ENCODE assay signal across 10 mouse cellular contexts in the genomic region with DNA sequence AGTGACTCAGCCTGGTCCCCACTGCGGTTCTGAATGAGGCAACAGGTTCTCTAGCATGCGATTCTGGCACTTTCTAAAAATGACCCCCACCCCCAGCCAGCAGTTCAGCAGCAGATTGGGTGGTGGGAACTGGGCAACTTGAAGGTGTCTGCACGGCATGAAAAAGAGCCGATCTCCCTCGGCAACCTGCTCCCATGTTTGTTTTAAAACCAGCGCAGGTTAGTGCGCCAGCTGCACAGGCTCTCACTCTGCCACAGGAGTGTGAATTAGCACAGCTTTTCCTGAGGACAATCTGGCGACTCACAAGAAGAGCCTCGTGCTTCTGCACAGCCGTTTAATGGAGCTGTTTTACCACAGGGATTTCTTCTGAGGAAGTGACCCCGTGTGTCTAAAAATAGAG.
DNase-seq lines count a peak whose midpoint lies in the region; ATAC-seq and TF ChIP-seq lines count a peak whose summit lies in the region.
"Had no signal": no experiment of that assay in that cellular context is flagged by ENCODE, and none has a peak within 500 bp of the region (broad histone marks: within the 10 kb centered on the region; RNA-seq: fewer than 3 reads in every experiment).

No protein-coding gene starts in this region.

- WGBS in heart, embryonic 16.5 days = 38% methylated on average over 11 of the region's 11 CpGs
- 48% methylated on average over 11 of the region's 11 CpGs for WGBS in midbrain, embryonic 15.5 days
- WGBS in midbrain, embryonic 10.5 days = 73% methylated on average over 11 of the region's 11 CpGs
- WGBS in stomach, embryonic 15.5 days = 17% methylated on average over 11 of the region's 11 CpGs
- WGBS in hindbrain, embryonic 16.5 days = 42% methylated on average over 11 of the region's 11 CpGs

- no peak overlapping the region for H3K4me3 ChIP-seq in heart, embryonic 16.5 days (ENCODE audit: low read length)
- H3K4me3 ChIP-seq in midbrain, embryonic 15.5 days = no peak overlapping the region
- no peak overlapping the region for H3K4me3 ChIP-seq in midbrain, embryonic 10.5 days
- H3K4me3 ChIP-seq in left cerebral cortex, adult 2 months = no peak overlapping the region
- H3K4me3 ChIP-seq in stomach, embryonic 15.5 days (replicated peaks) = no peak overlapping the region
- no peak overlapping the region for H3K4me3 ChIP-seq in hindbrain, embryonic 16.5 days (ENCODE audit: low read length)
- H3K4me3 ChIP-seq: liver, embryonic 13.5 days had no signal

- peaks cover 9% of the 10 kb centered on the region; the same call in 1 of the 2 replicates for H3K27me3 ChIP-seq in heart, embryonic 16.5 days (ENCODE audit: control insufficient read depth, insufficient read depth, low read length)
- no peaks in the 10 kb centered on the region for H3K27me3 ChIP-seq in midbrain, embryonic 15.5 days (replicated peaks)
- no peaks in the 10 kb centered on the region for H3K27me3 ChIP-seq in midbrain, embryonic 10.5 days (ENCODE audit: low read depth, poor library complexity, severe bottlenecking)
- no peaks in the 10 kb centered on the region for H3K27me3 ChIP-seq in stomach, embryonic 15.5 days (replicated peaks)
- no peaks in the 10 kb centered on the region for H3K27me3 ChIP-seq in hindbrain, embryonic 16.5 days (replicated peaks; ENCODE audit: control insufficient read depth, insufficient read depth, low read length)
- H3K27me3 ChIP-seq: liver, embryonic 13.5 days had no signal

- no peak for DNase-seq in heart, postnatal 14 days
- no peak for DNase-seq in midbrain, embryonic 10.5 days (ENCODE audit: low spot score)
- DNase-seq in left cerebral cortex, adult 2 months (ENCODE audit: extremely low spot score in 1 of 2, low spot score in 2 of 2) = peak; percentile 19 to 49
- DNase-seq in urinary bladder, postnatal 36 days (ENCODE audit: low spot score in 2 of 2) = no peak
- DNase-seq: adrenal gland, postnatal 36 days; liver, embryonic 13.5 days had no signal

- intact Hi-C loops in heart, postnatal 14 days (cut with DNase I) = no loop called here
- intact Hi-C loops in left cerebral cortex, adult 2 months (cut with DNase I) = loop anchor here (2.0 kb wide), 1 partner anchor 204 kb away; no protein-coding TSS in a partner anchor

- no peak overlapping the region for H3K27ac ChIP-seq in heart, embryonic 16.5 days (ENCODE audit: low read length)
- H3K27ac ChIP-seq in midbrain, embryonic 15.5 days = no peak overlapping the region
- H3K27ac ChIP-seq in midbrain, embryonic 10.5 days (replicated peaks) = no peak overlapping the region
- H3K27ac ChIP-seq in left cerebral cortex, adult 2 months = no peak overlapping the region
- H3K27ac ChIP-seq in stomach, embryonic 15.5 days = peak overlapping the region; percentile 35; the same call in 1 of the 2 replicates
- no peak overlapping the region for H3K27ac ChIP-seq in hindbrain, embryonic 16.5 days (ENCODE audit: low read depth, low read length)
- H3K27ac ChIP-seq: liver, embryonic 13.5 days had no signal

- H3K9ac ChIP-seq in heart, embryonic 16.5 days (ENCODE audit: low read length) = no peak overlapping the region
- H3K9ac ChIP-seq in midbrain, embryonic 15.5 days = no peak overlapping the region
- no peak overlapping the region for H3K9ac ChIP-seq in stomach, embryonic 15.5 days
- H3K9ac ChIP-seq in hindbrain, embryonic 16.5 days (ENCODE audit: low read depth, low read length) = no peak overlapping the region
- H3K9ac ChIP-seq: liver, embryonic 13.5 days had no signal

- H3K9me3 ChIP-seq in heart, embryonic 16.5 days (replicated peaks; ENCODE audit: control insufficient read depth, low read length) = no peaks in the 10 kb centered on the region
- H3K9me3 ChIP-seq in midbrain, embryonic 15.5 days = no peaks in the 10 kb centered on the region
- H3K9me3 ChIP-seq in midbrain, embryonic 10.5 days (replicated peaks) = no peaks in the 10 kb centered on the region
- H3K9me3 ChIP-seq in stomach, embryonic 15.5 days = no peaks in the 10 kb centered on the region
- H3K9me3 ChIP-seq in hindbrain, embryonic 16.5 days (ENCODE audit: control insufficient read depth, low read length) = no peaks in the 10 kb centered on the region
- H3K9me3 ChIP-seq: liver, embryonic 13.5 days had no signal

- no peaks in the 10 kb centered on the region for H3K36me3 ChIP-seq in heart, embryonic 16.5 days (ENCODE audit: control insufficient read depth, insufficient read depth)
- no peaks in the 10 kb centered on the region for H3K36me3 ChIP-seq in midbrain, embryonic 15.5 days (replicated peaks)
- H3K36me3 ChIP-seq in midbrain, embryonic 10.5 days = no peaks in the 10 kb centered on the region
- no peaks in the 10 kb centered on the region for H3K36me3 ChIP-seq in stomach, embryonic 15.5 days
- no peaks in the 10 kb centered on the region for H3K36me3 ChIP-seq in hindbrain, embryonic 16.5 days (ENCODE audit: control insufficient read depth, insufficient read depth, low read length)
- H3K36me3 ChIP-seq: liver, embryonic 13.5 days had no signal

- TF ChIP-seq CTCF in left cerebral cortex, adult 2 months (IDR thresholded peaks at IDR 0.05) = no peak

- peak overlapping the region; percentile 26; the same call in 1 of the 2 replicates for H3K4me2 ChIP-seq in heart, embryonic 16.5 days (ENCODE audit: low read depth, low read length)
- 0 out of 2 replicates have a peak overlapping the region, but pooled peaks have one; percentile 8 for H3K4me2 ChIP-seq in midbrain, embryonic 15.5 days
- H3K4me2 ChIP-seq in stomach, embryonic 15.5 days = peak overlapping the region; percentile 37
- no peak overlapping the region for H3K4me2 ChIP-seq in hindbrain, embryonic 16.5 days (ENCODE audit: low read length)
- H3K4me2 ChIP-seq: liver, embryonic 13.5 days had no signal

- no peak for ATAC-seq in heart, embryonic 16.5 days (replicated peaks; ENCODE audit: extremely low read depth, insufficient read depth, low FRiP score)
- ATAC-seq in midbrain, embryonic 15.5 days (replicated peaks) = no peak
- ATAC-seq in stomach, embryonic 15.5 days (ENCODE audit: insufficient read depth, low FRiP score, low read depth) = no peak
- ATAC-seq in hindbrain, embryonic 16.5 days = no peak

- no peaks in the 10 kb centered on the region for H3K4me1 ChIP-seq in heart, embryonic 16.5 days (ENCODE audit: control insufficient read depth, insufficient read depth, low read length)
- 0 out of 2 replicates have a peak, but pooled peaks cover 5% of the 10 kb centered on the region for H3K4me1 ChIP-seq in midbrain, embryonic 15.5 days
- H3K4me1 ChIP-seq in midbrain, embryonic 10.5 days = peaks cover under 1% of the 10 kb centered on the region; the same call in 1 of the 2 replicates
- H3K4me1 ChIP-seq in stomach, embryonic 15.5 days = peaks cover 5% of the 10 kb centered on the region; the same call in 1 of the 2 replicates
- no peaks in the 10 kb centered on the region for H3K4me1 ChIP-seq in hindbrain, embryonic 16.5 days (ENCODE audit: control insufficient read depth, insufficient read depth, low read depth, low read length)
- H3K4me1 ChIP-seq: liver, embryonic 13.5 days had no signal

Comparison
In these comparisons a context has a peak if more than half of its experiments do, and no peak if none do; other contexts are left out.
1. DNase-seq: peak in left cerebral cortex, adult 2 months (2 of 2); none in heart, postnatal 14 days (0 of 2), midbrain, embryonic 10.5 days (single experiment) and urinary bladder, postnatal 36 days (0 of 2).